Mouse (Mus musculus) G1E (cell line): Measurements from ENCODE around the gene Olfr1018. TPM values are rescaled to one million over a fixed set of nuclear protein-coding genes. Genes with fewer than 3 reads are reported as not detected.

Experiments
- ATAC-seq: 2 replicates; pipeline ENCODE4 v1.8.0; 2016; ENCODE audit warnings: mild to moderate bottlenecking; ENCODE audit not compliant: insufficient number of reproducible peaks, poor library complexity, low FRiP score, severe bottlenecking; ENCODE audit errors: extremely low read depth
- DNase-seq: peaks from one replicate; pipeline ENCODE4 v3.0.0; 2012; ENCODE audit warnings: low spot score
- H3K27me3 ChIP-seq: 2 replicates; pipeline ENCODE4 v1.6.1; 2012; ENCODE audit warnings: mild to moderate bottlenecking, low read length, inconsistent platforms; ENCODE audit not compliant: insufficient read depth
- H3K36me3 ChIP-seq: replicated peaks from 2 replicates; pipeline ENCODE3; 2012; ENCODE audit warnings: mild to moderate bottlenecking, inconsistent platforms
- H3K4me1 ChIP-seq: 2 replicates; pipeline ENCODE4 v1.6.1; 2012; ENCODE audit warnings: low read depth, low read length, inconsistent platforms, mixed read lengths; ENCODE audit not compliant: insufficient read depth
- H3K4me3 ChIP-seq: 2 replicates; pipeline ENCODE4 v1.5.1; 2012; ENCODE audit warnings: low read depth, mild to moderate bottlenecking, inconsistent platforms, low read length, moderate library complexity, mixed read lengths
- H3K9me3 ChIP-seq: replicated peaks from 2 replicates; pipeline ENCODE4 v1.6.1; 2012; ENCODE audit warnings: inconsistent platforms
- CTCF ChIP-seq: IDR thresholded peaks from 2 replicates; pipeline ENCODE4 v1.5.1; 2012; ENCODE audit warnings: low read depth, low read length, inconsistent platforms, mixed read lengths
- GATA1 ChIP-seq: IDR thresholded peaks from 2 replicates; pipeline ENCODE4 v1.6.1; 2012; ENCODE audit warnings: borderline replicate concordance, low read length, inconsistent platforms, mixed read lengths
- GATA2 ChIP-seq: IDR thresholded peaks from 2 replicates; pipeline ENCODE4 v1.6.1; 2012; ENCODE audit warnings: low read depth, low read length, inconsistent platforms, borderline replicate concordance
- POLR2AphosphoS5 ChIP-seq: IDR thresholded peaks from 2 replicates; pipeline ENCODE4 v1.6.1; 2012; ENCODE audit warnings: low read depth, low read length, inconsistent platforms; ENCODE audit not compliant: insufficient replicate concordance
- TAL1 ChIP-seq: conservative IDR thresholded peaks from 2 replicates; pipeline ENCODE4 v1.6.1; 2012; ENCODE audit warnings: low read depth, low read length, inconsistent platforms, mixed read lengths
- polyA plus RNA-seq: library from polyadenylated mRNA; stranded (reverse); fragments of >175 nt; gene quantifications from 2 replicates; pipeline ENCODE4 v1.2.3, GENCODE M21; 2012
- total RNA-seq, 2 experiments: library from RNA; stranded (forward) in 1 of 2; stranded (reverse) in 1 of 2; fragments of 200-1000 nt in 1 of 2; fragments of >200 nt in 1 of 2; fragmentation: Nextera tagmentation in 1 of 2; gene quantifications; 2 replicates each; pipeline ENCODE4 v1.2.3; 2014 to 2017

Olfr1018 gene
- not detected in 2 replicates for total RNA-seq (2014; fragmentation: Nextera tagmentation)
- total RNA-seq (2017), result 0.17 TPM in 1 of 2 replicates, not detected in the other
- not detected in 2 replicates for polyA plus RNA-seq

GRCm38 (mm10) chr2:85818179-85818578, at the start of gene Olfr1018:
Gene Olfr1018, plus strand, starts transcription at chr2:85818479.
- no peak within 1 kb of the TSS for H3K4me3 ChIP-seq
- DNase-seq (no peak), ATAC-seq (no peak)
- no peaks in the 10 kb centered on the region for H3K4me1 ChIP-seq
- H3K36me3 ChIP-seq, result no peaks in the 10 kb centered on the region
- no peaks in the 10 kb centered on the region; the same call in 1 of the 2 replicates for H3K9me3 ChIP-seq
- no peak for TF ChIP-seq POLR2AphosphoS5
- TF ChIP-seq GATA1, result no peak
- no peak for TF ChIP-seq GATA2
- no peak for TF ChIP-seq TAL1
- H3K27me3 ChIP-seq, result no peaks in the 10 kb centered on the region

- DNase-seq, result no peak
- no peaks in the 10 kb centered on the region for H3K36me3 ChIP-seq
- no peak within 1 kb of the TSS for H3K4me3 ChIP-seq
- no peaks in the 10 kb centered on the region for H3K4me1 ChIP-seq
- no peak for ATAC-seq
- no peaks in the 10 kb centered on the region for H3K9me3 ChIP-seq
- TF ChIP-seq CTCF, result no peak
- TF ChIP-seq GATA1, result no peak
- TF ChIP-seq POLR2AphosphoS5, result no peak
- no peak for TF ChIP-seq TAL1
- TF ChIP-seq GATA2, result no peak
- H3K27me3 ChIP-seq, result no peaks in the 10 kb centered on the region
Measured at GRCm38 (mm10) chr2:85772413-85772812, 45.9 kb upstream of the Olfr1018 start, which contains the start of gene Olfr1014. Gene Olfr1014, plus strand, starts transcription at chr2:85772713.

GRCm38 (mm10) chr2:85781717-85782116, 36.6 kb upstream of the Olfr1018 start, which contains the start of gene Olfr1015:
Gene Olfr1015, plus strand, starts transcription at chr2:85782017.
- Histone ChIP-seq H3K36me3 (no peaks in the 10 kb centered on the region), H3K4me1 (no peaks in the 10 kb centered on the region), H3K27me3 (no peaks in the 10 kb centered on the region), H3K9me3 (0 out of 2 replicates have a peak, but pooled peaks cover 2% of the 10 kb centered on the region), H3K4me3 (no peak within 1 kb of the TSS)
- no peak for DNase-seq
- no peak for TF ChIP-seq GATA1
- TF ChIP-seq POLR2AphosphoS5, result no peak
- TF ChIP-seq CTCF, result no peak
- TF ChIP-seq TAL1, result no peak
- no peak for TF ChIP-seq GATA2
- no peak for ATAC-seq

GRCm38 (mm10) chr2:85792331-85792730, 25.9 kb upstream of the Olfr1018 start:
- Histone ChIP-seq H3K4me3 (no peak overlapping the region), H3K27me3 (no peaks in the 10 kb centered on the region), H3K9me3 (no peaks in the 10 kb centered on the region), H3K36me3 (no peaks in the 10 kb centered on the region), H3K4me1 (no peaks in the 10 kb centered on the region)
- DNase-seq (no peak), ATAC-seq (no peak)
- TF ChIP-seq GATA1 (no peak), GATA2 (no peak), CTCF (no peak), POLR2AphosphoS5 (no peak), TAL1 (no peak)

DNA sequence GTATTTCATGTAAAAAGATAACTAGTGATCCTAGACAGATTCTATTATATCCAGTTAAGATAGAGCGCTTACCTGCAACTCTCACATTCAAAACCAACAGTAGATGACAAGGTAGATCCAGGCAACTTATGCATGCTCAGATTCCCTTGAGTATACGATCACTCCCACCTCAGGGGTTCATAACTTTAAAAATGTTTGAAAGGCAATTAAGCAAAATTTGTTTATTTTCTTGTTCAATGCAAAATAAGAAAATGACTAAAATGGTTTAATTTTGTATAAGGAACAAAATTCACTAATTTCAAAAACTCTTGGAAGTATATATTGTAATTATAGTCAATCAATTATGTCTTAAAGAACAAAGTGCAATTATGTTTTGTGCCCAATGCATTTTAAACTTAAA, 15.8 kb upstream of the Olfr1018 start, which contains the start of gene Olfr1016:
Gene Olfr1016 (minus strand): TSS at position 101 of the 400 bp plus-strand sequence.
- DNase-seq (no peak), ATAC-seq (no peak)
- Histone ChIP-seq H3K9me3 (0 out of 2 replicates have a peak, but pooled peaks cover 5% of the 10 kb centered on the region), H3K4me1 (no peaks in the 10 kb centered on the region), H3K27me3 (no peaks in the 10 kb centered on the region), H3K4me3 (no peak within 1 kb of the TSS), H3K36me3 (no peaks in the 10 kb centered on the region)
- TF ChIP-seq GATA1 (no peak), TAL1 (no peak), CTCF (no peak), POLR2AphosphoS5 (no peak), GATA2 (no peak)

GRCm38 (mm10) chr2:85804501-85804900, 13.8 kb upstream of the Olfr1018 start:
- Histone ChIP-seq H3K4me1 (no peaks in the 10 kb centered on the region), H3K9me3 (0 out of 2 replicates have a peak, but pooled peaks cover 5% of the 10 kb centered on the region), H3K4me3 (no peak overlapping the region), H3K27me3 (no peaks in the 10 kb centered on the region), H3K36me3 (no peaks in the 10 kb centered on the region)
- no peak for ATAC-seq
- TF ChIP-seq GATA1 (no peak), GATA2 (no peak), TAL1 (no peak), CTCF (no peak), POLR2AphosphoS5 (no peak)
- no peak for DNase-seq
